Mouse (Mus musculus) frontal cortex, postnatal 36 days (tissue): ENCODE measurements at regions not wholly inside any gene's neighbourhood (a gene's known extent, or its start where the extent isn't known, plus 50 kb on each side); places are given as distances from the start of the nearest gene placed in this dataset.
"Not testable (repeated sequence)": the region's sequence is repeated elsewhere in the genome, so short reads cannot be mapped to it uniquely, and the experiment has no call there.

ENCODE experiments used
- DNase-seq, 2 experiments: peaks; one replicate each; pipeline ENCODE4 v3.0.0; 2022; ENCODE audit warnings: low spot score in 2 of 2

DNA sequence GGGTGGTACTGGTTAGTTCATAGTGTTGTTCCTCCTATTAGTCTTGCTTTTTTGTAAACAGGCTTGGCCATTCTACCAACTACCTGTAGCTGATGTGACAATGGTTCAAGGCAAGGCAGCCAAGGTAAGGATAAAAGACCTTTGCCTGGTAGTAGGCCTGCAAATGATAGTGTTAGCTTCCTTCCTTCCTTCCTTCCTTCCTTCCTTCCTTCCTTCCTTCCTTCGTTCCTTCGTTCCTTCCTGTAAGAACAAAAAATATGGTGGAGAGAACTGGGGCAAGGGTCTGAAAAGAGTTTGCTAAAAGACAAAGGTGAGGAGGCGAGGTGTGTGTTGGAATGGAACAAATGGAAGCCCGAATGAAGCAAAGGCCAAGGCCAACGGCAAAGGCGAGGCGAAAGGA lies 84.8 kb upstream of the Ezh2 start:
- not testable (repeated sequence) for DNase-seq

DNA sequence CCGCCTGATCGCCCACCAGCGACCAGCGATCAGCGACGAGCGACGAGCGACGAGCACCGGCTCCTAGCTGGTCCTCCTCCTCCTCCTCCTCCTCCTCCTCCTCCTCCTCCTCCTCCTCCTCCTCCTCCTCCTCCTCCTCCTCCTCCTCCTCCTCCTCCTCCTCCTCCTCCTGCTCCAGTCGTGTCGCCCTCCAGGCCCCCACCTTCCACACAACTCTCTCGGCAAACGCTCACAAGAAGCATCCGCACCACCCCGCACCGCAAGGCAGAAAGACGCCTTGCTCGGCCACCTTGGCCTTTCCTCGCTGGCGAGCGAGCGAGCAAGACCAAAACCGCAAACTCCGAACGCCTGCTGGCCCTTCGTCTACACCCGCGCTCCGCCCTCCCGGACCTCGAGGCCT lies 77.6 kb upstream of the Ezh2 start:
- peak in 1 of 2 experiments; percentile 47 for DNase-seq

DNA sequence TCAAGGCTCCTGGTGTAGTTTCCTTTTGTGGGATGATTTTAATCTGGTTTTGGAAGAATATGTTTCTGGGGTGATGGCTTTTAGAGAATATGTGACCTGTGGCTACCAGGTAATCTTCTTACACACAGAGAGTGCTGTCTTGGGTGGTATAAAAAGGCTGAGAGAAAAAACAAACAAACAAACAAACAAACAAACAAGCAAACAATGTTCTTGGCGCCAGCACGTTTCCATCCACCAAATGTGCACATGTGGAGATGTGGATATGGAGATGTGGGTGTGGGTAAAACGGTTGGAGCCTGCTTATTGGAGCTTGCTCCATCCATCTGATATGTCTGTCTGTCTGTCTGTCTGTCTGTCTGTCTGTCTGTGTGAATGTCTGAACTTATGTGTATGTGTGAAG lies 57.7 kb upstream of the Ezh2 start:
- peak; percentile 52 to 79 for DNase-seq

DNA sequence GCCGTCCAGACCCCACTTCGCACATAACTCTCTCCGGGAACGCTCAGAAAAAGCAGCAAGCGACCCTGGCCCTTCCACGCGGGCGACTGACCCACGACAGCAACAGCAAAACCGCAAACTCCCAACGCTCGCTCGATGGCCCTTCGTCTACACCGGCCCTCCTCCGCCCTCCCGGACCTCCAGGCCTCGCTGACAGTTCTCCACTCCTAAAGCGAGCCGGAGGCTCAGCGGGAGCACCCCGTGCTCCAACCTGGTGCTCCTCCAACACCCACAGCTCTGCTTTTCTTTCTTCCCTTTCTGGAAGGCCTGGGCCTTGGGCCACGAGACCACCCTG lies 56.2 kb upstream of the Ezh2 start:
- DNase-seq, result not testable (repeated sequence)

DNA sequence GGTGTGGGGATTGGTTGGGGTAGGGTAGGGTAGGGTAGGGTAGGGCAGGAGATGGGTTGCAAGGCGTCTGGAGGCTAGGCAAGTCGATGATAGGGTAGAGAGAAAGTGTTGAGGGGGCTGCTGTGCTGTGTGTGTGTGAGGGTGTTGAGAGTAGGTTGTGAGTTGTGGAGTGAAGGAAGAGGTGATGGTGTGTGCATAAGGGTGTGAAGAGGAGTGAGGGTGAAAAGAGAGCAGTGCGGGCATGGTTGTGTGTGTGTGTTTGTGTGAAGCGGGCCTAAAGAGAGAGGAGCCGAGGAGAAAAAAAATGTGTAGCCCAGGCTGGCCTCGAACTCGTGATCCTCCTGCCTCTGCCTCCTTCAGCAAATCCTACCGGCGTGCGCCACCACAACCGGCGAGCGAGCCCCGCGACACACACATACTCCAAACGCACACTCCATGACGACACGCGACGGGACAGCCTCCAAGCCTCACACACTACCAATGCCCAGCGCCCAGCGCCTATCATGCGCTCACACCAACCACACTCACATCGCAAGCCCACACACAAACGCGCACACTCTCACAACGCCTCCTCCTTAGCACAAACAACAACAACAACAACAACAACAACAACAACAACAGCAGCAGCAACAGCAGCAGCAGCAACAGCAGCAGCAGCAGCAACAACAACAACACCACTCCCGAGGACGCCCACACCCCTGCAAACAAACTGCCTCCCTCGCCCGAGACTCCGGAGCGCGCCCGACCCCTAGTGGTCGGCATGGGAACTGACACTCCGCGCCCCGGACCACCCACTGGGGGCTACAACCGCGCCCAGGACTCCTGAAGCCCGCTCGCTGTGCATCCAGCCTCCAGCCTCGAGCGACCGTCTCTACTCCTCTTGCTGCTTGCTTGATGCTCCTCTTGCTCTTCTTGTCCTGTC lies 55.6 kb upstream of the Ezh2 start:
- peak; percentile 100 for DNase-seq

DNA sequence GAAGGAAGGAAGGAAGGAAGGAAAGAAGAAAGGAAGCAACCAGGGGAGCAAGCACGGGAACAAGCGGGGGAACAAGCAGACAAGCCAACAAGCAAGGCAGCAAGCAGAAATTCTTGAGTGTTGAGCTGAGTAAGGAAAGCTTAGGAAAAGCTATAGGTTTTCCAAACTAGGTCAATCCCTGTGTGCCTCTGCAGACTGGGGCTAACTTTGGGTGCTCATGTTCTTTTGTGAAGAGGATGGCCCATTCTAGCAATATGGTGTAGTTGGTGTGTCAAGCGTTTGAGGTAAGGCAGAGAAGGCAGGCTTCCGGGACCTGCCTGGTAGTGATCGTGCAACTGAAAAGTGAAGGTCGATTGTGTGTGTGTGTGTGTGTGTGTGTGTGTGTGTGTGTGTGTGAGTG lies 54.8 kb upstream of the Ezh2 start:
- peak; percentile 6 to 16 for DNase-seq

DNA sequence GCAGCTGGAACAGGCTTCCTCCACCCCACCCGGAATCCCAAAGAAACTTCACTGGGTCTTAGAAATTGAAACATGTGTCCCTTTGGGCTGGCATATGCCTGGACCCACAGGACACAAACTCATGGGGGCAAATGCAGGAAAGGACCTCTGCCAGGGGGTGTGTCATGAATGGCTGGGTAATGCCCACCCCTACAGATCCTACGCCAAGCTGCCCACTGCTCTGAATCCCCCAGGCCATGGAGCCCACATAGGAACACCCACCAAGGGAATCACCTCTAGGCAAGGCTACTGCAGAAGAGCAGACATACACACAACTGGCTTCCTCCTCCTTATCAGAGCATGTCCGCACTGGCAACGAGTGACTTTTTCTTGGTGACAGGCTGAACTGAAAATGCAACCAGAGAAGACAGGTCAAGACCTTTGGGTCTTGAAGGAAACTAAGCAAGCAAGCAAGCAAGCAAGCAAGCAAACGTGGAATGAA lies 54.4 kb upstream of the Ezh2 start:
- peak in 1 of 2 experiments; percentile 12 for DNase-seq

DNA sequence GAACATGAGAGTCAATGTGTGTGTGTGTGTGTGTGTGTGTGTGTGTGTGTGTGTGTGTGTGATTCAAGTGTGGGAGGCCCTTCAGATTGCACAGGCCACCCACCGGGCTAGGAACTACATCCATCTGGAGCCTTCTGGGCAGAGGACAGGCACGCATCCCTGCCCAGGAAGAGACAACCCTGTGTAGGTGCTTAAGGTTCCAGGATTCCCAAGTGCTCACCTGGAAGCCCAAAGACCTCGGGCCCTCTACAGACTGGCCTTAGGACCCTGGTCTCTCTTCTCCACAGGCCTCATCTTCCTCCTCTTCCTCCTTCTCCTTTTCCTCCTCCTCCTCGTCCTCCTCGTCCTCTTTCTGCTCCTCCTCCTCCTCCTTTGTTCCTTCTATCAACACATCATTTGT lies 53.8 kb upstream of the Ezh2 start:
- peak in 1 of 2 experiments; percentile 12 for DNase-seq

DNA sequence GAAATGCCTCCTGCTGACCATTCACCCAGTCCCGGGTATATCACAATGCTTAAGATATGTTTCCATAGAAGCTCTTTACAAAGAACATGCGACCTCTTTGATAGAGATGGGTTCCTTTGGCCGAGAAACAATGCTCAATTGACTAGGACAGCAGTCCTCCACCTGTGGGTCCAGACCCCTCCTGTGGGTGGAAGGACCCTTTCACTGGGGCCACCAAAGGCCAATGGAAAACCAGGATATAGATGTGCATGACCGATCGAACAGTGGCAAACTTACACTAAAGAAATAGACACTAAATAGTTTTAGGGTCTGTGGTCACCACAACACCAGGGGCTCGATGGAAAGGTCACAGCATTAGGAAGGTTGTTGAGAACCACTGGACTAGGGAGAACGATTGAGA lies 53.2 kb upstream of the Ezh2 start:
- DNase-seq, result no peak

DNA sequence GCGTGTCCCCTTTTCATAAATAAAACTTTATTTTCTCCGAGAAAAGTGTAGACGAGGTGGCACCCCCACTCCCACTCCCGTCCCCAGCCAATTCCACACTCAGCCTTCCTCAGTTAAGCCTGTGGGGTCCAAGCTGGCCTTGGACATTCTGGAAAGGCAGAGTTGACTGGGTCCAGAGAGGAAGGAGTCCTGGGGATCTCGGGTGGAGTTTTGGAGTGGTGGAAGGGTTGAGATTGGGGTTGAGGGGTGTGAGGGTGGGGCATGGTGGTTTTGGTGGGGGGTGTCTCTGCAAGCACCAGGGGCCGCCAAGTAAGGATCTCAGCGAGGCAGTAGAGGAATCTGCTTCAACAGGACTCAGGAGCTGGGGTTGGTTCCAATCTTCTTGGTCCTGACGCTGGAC lies 52.7 kb upstream of the Ezh2 start:
- no peak for DNase-seq

DNA sequence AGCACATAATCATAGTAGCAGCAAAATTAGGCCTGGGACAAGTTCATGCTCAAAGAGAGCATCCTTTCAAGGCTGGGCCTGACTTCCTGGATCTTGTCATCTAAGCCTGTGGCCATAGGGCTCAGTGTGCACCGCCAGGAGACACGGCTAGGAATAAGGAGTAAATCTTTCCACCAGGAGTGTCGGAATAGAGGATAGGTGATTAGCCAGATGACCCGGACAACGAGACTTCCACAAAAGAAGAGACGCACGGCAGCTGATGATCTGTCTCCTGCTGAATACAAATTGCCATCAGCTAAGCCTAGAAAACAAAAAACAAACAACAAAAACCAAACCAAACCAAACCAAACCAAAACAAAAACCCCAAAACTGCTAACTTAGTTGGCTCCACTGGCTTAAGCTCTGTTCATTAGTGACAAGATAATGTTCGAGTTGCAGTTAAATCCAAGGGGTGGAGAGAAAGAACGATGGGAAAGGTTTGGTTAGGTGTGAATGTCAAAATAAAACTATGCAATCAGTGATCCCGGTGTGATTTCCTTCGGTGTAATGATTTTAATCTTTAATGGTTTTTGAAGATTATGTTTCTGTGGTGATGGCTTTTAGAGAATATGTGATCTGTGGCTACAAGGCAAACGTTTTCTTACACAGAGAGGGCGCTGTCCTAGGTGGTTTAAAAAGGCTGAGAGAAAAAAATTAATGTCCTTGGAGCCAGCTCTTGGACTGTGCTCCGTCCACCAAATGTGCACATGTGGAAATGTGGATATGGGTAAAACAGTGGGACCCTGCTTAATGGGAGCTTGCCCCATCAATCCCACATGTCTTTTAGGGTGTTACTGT lies 51.8 kb upstream of the Ezh2 start:
- peak in 1 of 2 experiments; percentile 10 for DNase-seq

DNA sequence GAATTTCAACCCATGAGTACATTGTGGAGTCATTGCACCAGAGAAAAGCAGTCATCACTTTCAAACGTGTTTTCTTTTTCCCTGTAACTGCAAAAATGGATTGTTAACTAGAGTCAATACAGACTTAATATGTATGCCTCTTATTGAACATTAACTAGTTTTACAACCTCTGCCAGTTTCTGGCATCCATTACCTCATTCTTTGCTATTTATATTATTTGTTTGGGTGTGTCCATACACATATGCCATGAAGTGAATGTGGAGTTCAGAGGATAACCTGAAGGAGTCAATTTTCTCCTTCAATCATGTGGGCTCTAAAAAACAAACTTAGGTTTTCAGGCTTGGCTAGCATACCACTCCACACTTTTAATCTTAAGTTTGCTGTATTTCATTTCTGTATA lies 50.9 kb upstream of the Ezh2 start:
- DNase-seq, result no peak
